Mouse (Mus musculus) adrenal gland, postnatal 25 days (tissue): ENCODE measurements around the gene Rhov. TPM values are rescaled to one million over a fixed set of nuclear protein-coding genes. Genes with fewer than 3 reads are reported as not detected.

Source experiments
- DNase-seq: peaks from one replicate; pipeline ENCODE4 v3.0.0; 2021; ENCODE audit warnings: mixed read lengths
- long read RNA-seq: library from polyadenylated mRNA; stranded (forward); transcript quantifications from one replicate; pipeline ENCODE4 v2.0.0, GENCODE M21; 2021
- total RNA-seq: library from RNA; stranded (reverse); gene quantifications from 2 replicates; pipeline ENCODE4 v1.2.3, GENCODE M21; 2021

Gene Rhov
- total RNA-seq = 0.49 TPM in 1 of 2 replicates, not detected in the other
- long read RNA-seq = 0 reads

DNA sequence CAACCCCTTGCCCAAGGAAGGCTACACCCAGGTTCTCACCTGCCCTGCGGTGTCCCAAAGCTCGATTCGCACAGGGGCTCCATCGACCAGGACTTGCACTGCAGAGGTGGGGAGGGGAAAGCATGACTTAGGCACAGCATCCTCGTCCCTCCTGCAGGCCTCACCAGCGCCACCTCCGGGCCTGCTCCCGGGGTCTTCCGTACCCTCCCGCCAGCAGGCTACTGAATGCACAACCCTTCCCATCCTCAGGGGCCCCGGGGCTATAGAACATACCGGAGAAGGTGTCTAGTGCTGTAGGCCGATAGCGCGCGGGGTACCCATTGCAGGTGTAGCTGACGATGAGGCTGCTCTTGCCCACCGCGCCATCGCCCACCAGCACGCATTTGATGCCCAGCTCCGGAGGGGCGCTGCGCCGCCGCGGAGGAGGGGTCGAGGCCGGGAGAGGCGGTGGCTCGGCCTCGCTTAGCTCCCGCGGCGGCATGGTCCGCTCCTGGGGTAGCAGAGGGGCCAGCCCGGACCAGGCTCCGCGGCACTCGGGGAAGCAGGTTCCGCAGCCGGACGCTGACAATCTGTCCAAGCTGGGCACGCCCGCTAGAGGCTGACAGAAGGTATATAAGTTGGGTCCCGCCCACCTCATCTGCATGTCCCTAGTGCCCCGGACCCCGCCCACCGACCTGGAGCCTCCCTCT, at the start of gene Rhov:
Gene Rhov (minus strand): TSS at position 630 of the 689 bp plus-strand sequence.
- DNase-seq = peak; percentile 50

DNA sequence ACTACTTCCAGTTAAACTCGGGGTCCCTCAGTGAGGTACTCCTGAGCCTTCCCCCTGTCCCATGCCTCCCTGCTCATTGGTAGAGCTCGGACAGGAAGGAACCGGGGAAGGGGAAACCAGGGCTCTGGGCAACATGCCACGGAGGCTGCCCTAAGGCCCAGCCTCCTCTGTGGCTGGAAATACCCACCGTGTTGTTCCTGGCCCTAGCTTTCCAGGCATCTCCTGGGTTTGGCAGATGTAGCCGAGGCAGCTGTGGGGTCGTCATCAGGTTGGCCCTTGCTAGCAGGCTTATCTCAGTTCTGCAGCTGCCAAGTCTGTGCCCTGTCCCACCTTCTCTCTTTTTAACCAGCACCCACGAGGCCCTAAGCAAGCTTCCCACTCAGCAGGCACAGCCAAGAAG, 49.5 kb upstream of the Rhov start:
- no peak for DNase-seq

GRCm38 (mm10) chr2:119318043-119318710, 47.1 kb upstream of the Rhov start:
- DNase-seq = no peak

DNA sequence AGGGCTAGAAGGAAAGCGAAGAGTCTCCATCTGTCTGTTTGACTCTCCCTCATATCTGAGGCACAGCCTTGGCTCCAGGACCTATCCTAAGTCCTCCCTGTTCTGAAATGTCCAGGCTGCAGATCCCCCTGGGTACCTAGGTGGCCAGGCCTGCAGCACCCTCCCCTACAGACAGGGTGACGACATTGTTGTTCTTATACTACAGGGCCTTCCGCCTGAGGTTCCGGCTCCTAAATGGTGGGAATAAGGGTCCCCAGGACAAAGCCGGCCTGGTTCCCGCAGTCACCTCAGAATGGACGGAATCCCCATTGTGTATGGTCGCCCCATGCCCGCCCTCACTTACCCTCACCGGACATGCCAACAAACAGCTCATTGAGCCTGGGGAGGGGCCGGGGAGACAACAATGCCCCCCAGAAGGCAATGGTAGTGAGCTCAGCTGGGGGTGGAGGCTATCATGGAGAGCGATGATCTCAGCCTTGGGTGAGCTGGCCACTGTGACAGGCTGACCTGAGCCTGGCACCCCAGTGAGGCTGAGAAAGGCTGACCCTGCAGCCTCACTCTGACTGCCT, 43.8 kb upstream of the Rhov start:
- no peak for DNase-seq

DNA sequence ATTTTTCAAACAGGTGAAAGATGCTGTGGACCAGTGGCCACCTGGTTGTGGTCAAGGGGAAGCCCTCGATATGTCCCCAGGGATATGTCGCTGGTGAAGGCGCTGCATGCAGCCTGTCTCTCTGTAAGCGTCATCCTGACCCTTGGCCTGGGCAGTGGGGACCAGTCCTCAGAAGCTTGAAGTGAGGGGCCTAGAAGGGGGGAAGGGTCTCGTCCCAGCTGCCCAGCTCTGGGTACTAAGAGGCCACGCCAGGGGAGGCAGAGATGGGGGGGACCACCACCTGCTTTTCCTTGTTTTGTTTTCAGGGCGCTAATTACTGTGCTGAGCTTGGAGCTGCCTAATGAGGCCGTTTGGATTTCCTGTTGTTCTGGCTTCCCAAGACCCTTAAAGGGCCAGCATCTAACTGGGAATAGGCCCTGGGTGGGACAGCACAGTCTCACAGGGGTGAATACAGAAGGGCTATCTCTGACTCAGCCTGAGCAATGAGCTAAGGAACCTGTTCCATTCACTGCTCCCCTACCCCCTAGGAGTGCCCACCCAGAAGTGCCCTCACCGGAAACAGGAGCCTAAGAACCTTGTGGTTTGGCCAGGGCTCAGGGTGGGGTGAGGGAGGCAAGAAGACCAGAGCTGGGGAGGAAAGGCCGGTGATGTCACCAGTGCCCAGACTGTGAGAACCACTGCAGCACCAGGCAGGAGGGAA, 42.9 kb upstream of the Rhov start:
- no peak for DNase-seq

- no peak for DNase-seq
Observed at GRCm38 (mm10) chr2:119312380-119312958, 41.4 kb upstream of the Rhov start.

GRCm38 (mm10) chr2:119311544-119311943, 40.5 kb upstream of the Rhov start:
- peak; percentile 46 for DNase-seq

GRCm38 (mm10) chr2:119304798-119305208, 33.7 kb upstream of the Rhov start:
- peak; percentile 41 for DNase-seq

DNA sequence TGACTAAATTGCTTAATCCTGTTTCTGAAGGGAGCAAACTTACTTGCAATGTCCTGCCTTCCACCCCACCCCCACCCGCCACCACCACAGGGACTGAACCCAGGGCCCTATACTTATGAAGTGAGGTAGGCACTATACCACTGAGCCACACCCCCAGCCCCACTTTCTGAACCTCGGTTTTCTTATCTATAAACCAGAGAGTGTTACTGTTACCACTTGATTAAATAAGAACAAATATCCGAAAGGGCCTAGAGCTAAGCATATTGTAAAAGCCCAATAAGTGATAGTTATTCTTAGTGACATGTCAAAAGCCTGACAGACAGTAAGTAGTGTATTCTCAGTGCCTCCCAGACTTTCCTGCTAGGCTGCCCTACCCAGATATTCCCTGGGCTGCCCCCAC, 33.3 kb upstream of the Rhov start:
- DNase-seq = no peak

- DNase-seq = peak; percentile 51
Observed at GRCm38 (mm10) chr2:119302876-119303275, 31.8 kb upstream of the Rhov start.

GRCm38 (mm10) chr2:119300819-119301493, 29.9 kb upstream of the Rhov start:
- peak; percentile 54 for DNase-seq

DNA sequence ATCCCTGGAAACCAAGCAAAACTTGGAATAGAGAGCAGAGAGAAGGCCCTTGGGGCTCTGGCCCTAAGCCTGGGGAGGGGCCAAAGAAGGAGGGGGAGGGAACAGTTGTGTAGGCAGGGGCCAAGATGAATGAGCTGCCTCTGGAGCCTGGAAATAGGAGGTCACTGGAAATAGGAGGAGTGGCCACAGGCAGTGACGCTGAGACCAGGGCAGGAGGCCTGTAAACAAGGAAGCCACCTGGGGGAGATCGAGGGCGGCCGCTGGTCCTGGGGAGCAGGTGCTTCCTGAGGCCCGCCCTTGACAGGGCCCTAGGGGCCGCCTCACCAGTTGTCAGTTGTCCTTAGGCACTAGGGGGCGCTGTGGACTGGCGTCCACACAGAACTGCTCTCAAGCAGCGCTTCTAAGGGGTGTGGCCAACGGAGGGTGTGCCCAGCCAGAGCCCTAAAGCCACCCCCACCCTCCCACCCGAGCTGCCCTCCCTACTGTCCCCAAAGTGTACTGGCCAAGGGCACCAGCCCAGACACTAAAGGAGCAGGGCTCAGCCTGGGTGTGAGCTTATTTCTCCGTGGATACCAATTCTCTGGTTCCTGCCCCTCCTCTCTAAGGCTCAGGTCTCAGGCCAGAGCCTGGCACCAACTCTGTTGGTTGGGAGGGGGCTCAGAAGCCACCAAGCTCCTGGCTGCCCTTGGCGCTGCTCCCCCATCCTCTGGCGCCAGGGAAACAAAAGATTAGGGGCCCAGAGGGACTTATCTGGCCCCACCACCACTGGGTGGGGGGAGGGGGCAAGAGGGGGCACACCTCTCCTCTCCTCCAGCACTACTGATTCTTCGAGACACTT, 29.1 kb upstream of the Rhov start:
- DNase-seq = peak; percentile 85

GRCm38 (mm10) chr2:119298839-119299238, 27.8 kb upstream of the Rhov start:
- DNase-seq = no peak

DNA sequence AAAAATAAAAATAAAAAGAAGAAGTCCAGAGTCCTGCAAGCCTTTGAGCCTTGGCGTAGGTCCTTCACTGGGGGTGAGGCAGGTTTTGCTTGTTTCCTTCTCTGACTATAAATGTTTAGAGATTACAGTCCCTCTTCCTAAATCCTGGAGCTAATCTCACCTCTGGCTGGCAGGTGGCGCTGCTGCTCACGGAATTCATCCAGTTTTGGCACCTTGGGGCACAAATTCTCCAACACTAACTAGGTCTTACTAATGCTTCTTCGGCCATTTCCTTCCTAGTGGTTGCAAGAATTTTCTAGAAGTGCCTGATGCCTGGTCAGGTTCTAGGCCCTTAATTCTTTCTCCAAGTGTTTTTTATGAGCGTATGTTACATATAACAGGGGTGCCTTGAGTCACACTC, 27.3 kb upstream of the Rhov start:
- DNase-seq = peak; percentile 66

DNA sequence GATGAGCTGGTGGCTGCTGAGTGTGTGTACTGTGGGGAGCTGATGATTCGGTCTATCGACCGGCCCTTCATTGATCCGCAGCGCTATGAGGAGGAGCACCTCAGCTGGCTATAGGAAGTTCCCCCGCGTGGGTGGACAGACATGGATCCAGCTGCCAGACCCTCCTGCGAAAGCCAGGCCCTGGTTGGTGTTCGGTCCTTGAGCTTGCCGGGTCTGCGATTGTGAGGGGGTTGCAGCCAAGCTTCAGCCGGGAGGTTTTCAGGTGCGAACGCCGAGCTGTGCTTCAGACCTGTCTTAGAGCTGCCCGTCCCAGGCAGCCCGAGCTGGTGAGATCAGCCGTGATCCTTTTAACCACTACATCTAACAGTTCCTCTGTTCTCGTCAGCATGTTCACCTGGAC, 26.4 kb upstream of the Rhov start:
- no peak for DNase-seq

DNA sequence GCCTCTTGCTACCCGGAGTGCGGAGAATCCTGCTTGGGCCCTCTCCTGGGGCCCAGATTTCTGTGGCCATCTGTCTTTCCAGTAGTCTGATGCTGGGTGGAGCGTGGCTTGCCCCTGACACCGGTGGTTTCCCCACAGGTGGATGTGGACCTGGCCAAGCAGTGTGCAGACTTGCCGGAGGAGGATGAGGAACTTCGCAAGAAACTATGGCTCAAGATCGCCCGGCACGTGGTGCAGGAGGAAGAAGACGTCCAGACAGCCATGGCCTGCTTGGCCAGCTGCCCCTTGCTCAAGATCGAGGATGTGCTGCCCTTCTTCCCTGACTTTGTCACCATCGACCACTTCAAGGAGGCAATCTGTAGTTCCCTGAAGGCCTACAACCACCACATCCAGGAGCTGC, 25.7 kb upstream of the Rhov start:
- no peak for DNase-seq

GRCm38 (mm10) chr2:119294411-119294810, 23.3 kb upstream of the Rhov start:
- DNase-seq = no peak

DNA sequence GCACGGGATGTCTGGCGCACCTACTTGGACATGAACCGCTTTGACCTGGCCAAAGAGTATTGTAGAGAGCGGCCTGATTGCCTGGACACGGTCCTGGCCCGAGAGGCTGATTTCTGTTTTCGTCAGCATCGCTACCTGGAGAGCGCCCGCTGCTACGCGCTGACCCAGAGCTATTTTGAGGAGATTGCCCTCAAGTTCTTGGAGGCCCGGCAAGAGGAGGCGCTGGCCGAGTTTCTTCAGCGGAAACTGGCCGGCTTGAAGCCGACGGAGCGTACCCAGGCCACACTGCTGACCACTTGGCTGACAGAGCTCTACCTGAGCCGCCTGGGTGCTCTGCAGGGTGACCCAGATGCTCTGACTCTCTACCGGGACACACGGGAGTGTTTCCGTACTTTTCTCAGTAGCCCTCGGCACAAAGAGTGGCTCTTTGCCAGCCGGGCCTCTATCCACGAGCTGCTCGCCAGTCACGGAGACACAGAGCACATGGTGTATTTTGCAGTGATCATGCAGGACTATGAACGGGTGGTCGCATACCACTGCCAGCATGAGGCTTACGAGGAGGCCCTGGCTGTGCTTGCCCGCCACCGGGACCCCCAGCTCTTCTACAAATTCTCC, 22.8 kb upstream of the Rhov start:
- DNase-seq = no peak

- DNase-seq = no peak
Observed at GRCm38 (mm10) chr2:119293311-119293710, 22.2 kb upstream of the Rhov start.

GRCm38 (mm10) chr2:119292852-119293251, 21.8 kb upstream of the Rhov start:
- DNase-seq = no peak

- no peak for DNase-seq
Observed at GRCm38 (mm10) chr2:119292281-119292680, 21.2 kb upstream of the Rhov start.
